Mouse (Mus musculus) bone marrow macrophage, adult 2 months (primary cell): ENCODE measurements around the gene Gm6588.

ENCODE experiments used
- CTCF ChIP-seq: IDR thresholded peaks from 2 replicates; pipeline ENCODE4 v1.5.1; 2012; ENCODE audit warnings: low read depth, mild to moderate bottlenecking, low read length, moderate library complexity
- POLR2A ChIP-seq: IDR thresholded peaks from 2 replicates; pipeline ENCODE4 v1.6.1; 2012; ENCODE audit warnings: mild to moderate bottlenecking, low read depth, low read length, borderline replicate concordance

DNA sequence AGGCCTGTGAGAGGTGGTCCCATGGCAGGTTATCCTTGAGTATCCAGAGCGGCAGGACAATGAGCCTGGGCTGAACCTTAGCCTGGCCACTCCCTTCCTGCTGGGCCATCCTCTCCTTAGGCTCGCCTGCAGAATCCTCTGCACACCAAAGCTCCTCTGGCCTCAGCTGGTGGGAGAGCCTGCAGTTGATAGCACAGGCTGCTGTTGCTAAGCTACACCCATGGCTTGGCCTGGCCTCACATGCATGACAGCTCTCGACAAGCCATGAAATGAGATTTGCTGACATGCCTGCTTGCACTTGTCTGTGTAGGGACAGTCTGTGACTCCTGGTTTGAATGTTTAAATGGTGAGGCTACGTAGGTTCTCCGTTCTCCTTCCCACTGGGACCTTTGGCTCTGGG, 32.6 kb upstream of the Gm6588 start:
- TF ChIP-seq CTCF (no peak), POLR2A (no peak)
